Mouse (Mus musculus) cerebellum, adult 2 months (tissue): ENCODE results near the gene Lsm11.

Source experiments
- CTCF ChIP-seq: fragments of 200-500 bp; IDR thresholded peaks from 2 replicates; pipeline ENCODE4 v1.5.1; 2011; ENCODE audit warnings: low read depth, mild to moderate bottlenecking, control low read depth, low read length, moderate library complexity, borderline replicate concordance; ENCODE audit not compliant: insufficient read depth
- POLR2A ChIP-seq: fragments of 200-500 bp; IDR thresholded peaks from 2 replicates; pipeline ENCODE4 v1.6.1; 2011; ENCODE audit warnings: low read length, control low read depth, borderline replicate concordance; ENCODE audit not compliant: insufficient read depth

GRCm38 (mm10) chr11:45907301-45907700 is 37.4 kb downstream of the Lsm11 start:
- TF ChIP-seq POLR2A (no peak), CTCF (no peak)
